Mouse (Mus musculus) liver, adult 2 months (tissue): ENCODE data around the gene Cdkl3.

ENCODE experiments used
- CTCF ChIP-seq: fragments of 200-500 bp; IDR thresholded peaks from 2 replicates; pipeline ENCODE4 v1.5.1; 2011; ENCODE audit warnings: low read depth, low read length, control low read depth
- POLR2A ChIP-seq: fragments of 200-500 bp; IDR thresholded peaks from 2 replicates; pipeline ENCODE4 v1.6.1; 2011; ENCODE audit warnings: low read length, control low read depth; ENCODE audit not compliant: insufficient read depth; ENCODE audit errors: extremely low read depth

DNA sequence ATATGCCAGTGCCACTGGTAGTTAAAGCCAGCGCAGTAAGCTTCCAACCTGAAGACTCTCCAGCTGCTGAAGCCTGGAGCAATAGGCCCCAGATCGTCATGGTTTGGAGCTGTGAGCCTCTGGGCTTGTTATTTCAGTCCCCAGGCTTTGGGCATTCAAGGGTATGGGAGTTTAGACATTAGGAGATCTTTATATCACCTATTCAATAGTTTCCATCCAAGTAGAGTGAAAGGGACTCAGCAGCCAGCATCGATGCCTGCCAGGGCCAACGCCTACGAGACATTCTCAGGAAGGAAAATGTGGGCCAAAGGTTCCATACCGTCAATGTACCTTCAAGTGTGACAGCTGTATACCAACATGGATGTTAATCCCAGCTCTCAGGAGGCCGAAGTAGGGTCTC lies 41.7 kb upstream of the Cdkl3 start:
- no peak for TF ChIP-seq CTCF
- TF ChIP-seq POLR2A = no peak
